Mouse (Mus musculus) heart, embryonic 15.5 days (tissue): ENCODE measurements around the gene Zfp655. TPM values are rescaled to one million over a fixed set of nuclear protein-coding genes. Genes with fewer than 3 reads are reported as not detected.
A peak's percentile ranks its signal among the peaks of the same experiment; 100 is the strongest.
"Not testable (repeated sequence)": the region's sequence is repeated elsewhere in the genome, so short reads cannot be mapped to it uniquely, and the experiment has no call there.

Experiments used
- ATAC-seq: fragments of 200-750 bp; cut with Nextera tagmentation; replicated peaks from 2 replicates; pipeline ENCODE4 v1.8.0; 2017; ENCODE audit warnings: low read depth, moderate TSS enrichment; ENCODE audit not compliant: insufficient number of reproducible peaks, insufficient read depth, low FRiP score
- H3K27ac ChIP-seq: fragments of 300-500 bp; sonication (generic); 2 replicates; pipeline ENCODE4 v1.5.1; 2015; ENCODE audit warnings: mild to moderate bottlenecking, inconsistent platforms
- H3K27me3 ChIP-seq: fragments of 300-500 bp; sonication (generic); 2 replicates; pipeline ENCODE4 v1.6.1; 2015; ENCODE audit warnings: inconsistent platforms
- H3K36me3 ChIP-seq: fragments of 300-500 bp; sonication (generic); 2 replicates; pipeline ENCODE4 v1.6.1; 2015; ENCODE audit warnings: mild to moderate bottlenecking, inconsistent platforms
- H3K4me1 ChIP-seq: fragments of 300-500 bp; sonication (generic); replicated peaks from 2 replicates; pipeline ENCODE4 v1.6.1; 2015; ENCODE audit warnings: inconsistent platforms
- H3K4me2 ChIP-seq: fragments of 300-500 bp; sonication (generic); 2 replicates; pipeline ENCODE4 v1.6.1; 2015; ENCODE audit warnings: inconsistent platforms, mild to moderate bottlenecking, moderate library complexity
- H3K4me3 ChIP-seq: fragments of 300-500 bp; sonication (generic); 2 replicates; pipeline ENCODE4 v1.5.1; 2015; ENCODE audit warnings: mild to moderate bottlenecking, inconsistent platforms
- H3K9ac ChIP-seq: fragments of 300-500 bp; sonication (generic); 2 replicates; pipeline ENCODE4 v1.6.1; 2015; ENCODE audit warnings: mild to moderate bottlenecking, inconsistent platforms
- H3K9me3 ChIP-seq: fragments of 300-500 bp; sonication (generic); replicated peaks from 2 replicates; pipeline ENCODE4 v1.6.1; 2016; ENCODE audit warnings: inconsistent platforms
- WGBS: fragments of 180-500 bp; shearing (Covaris S2); methylation state at CpG from one replicate; pipeline ENCODE4 v1.1.7; 2015; ENCODE audit warnings: mixed read lengths; 5-methylcytosine and 5-hydroxymethylcytosine counted together
- polyA plus RNA-seq: library from polyadenylated mRNA; unstranded; fragments of >200 nt; fragmentation: Nextera tagmentation; extraction: Ambion mirVana; gene quantifications from 2 replicates; pipeline ENCODE4 v1.2.1, GENCODE M21; 2015

The Zfp655 gene
- polyA plus RNA-seq, 1 experiment from 2014 or later: 27.4 TPM

- H3K9me3 ChIP-seq: no peaks in the 10 kb centered on the region
- no peaks in the 10 kb centered on the region for H3K27me3 ChIP-seq
- no peak overlapping the region for H3K9ac ChIP-seq
- H3K4me3 ChIP-seq: no peak overlapping the region
- ATAC-seq: no peak
- no peak overlapping the region for H3K27ac ChIP-seq
- H3K4me1 ChIP-seq: no peaks in the 10 kb centered on the region
- no peak overlapping the region for H3K4me2 ChIP-seq
- 84% methylated on average over 5 of the region's 5 CpGs for WGBS
- peaks cover 38% of the 10 kb centered on the region for H3K36me3 ChIP-seq
Observed at GRCm38 (mm10) chr5:145222840-145223239, 8.7 kb upstream of the Zfp655 start.

DNA sequence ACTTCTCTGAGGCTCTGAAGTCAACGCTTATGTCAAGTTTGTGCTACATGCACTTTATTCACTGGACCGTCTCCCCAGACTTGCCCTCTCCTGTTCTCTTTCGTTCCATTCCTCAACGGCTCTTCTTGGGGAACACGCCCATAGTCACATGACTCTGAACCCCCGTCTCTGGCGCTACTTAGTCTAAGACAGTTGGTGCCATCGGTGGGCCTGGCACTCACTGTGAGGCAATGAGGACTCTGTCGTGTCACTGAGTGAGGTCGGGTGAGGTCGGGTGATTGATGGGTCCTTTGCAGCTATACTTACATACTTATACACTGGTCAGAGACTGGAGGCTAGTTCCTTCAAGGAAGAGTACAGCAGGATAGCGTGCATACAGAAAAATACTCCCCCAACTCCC lies 8.1 kb upstream of the Zfp655 start:
- WGBS: 74% methylated on average over 12 of the region's 12 CpGs
- ATAC-seq: 0 out of 2 replicates have a peak, but pooled peaks have one; percentile 12
- no peak overlapping the region for H3K27ac ChIP-seq
- H3K4me2 ChIP-seq: no peak overlapping the region
- H3K4me3 ChIP-seq: no peak overlapping the region
- peaks cover 33% of the 10 kb centered on the region for H3K36me3 ChIP-seq
- no peaks in the 10 kb centered on the region for H3K4me1 ChIP-seq
- H3K9ac ChIP-seq: no peak overlapping the region
- H3K9me3 ChIP-seq: no peaks in the 10 kb centered on the region
- no peaks in the 10 kb centered on the region for H3K27me3 ChIP-seq

DNA sequence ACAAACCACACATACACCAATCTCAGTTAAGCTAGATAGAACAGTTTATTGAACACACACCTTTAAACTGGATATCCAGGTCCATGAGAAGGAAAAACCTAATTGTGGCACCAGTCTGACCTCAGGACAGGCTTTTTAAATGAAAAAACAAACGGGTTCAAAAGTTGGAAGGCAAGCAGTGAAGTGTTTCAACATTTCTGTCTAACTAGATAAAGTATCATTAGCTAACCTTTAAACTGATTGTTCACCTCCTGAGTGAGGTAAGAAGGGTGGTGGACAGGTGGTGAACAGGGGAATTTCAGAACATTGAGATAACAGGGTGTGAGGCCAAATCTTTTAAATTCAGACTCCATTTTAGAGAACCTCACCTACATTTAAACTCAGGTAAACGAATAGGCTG lies 5.1 kb upstream of the Zfp655 start:
- ATAC-seq: no peak
- Histone ChIP-seq H3K4me2 (no peak overlapping the region), H3K4me1 (peaks cover 3% of the 10 kb centered on the region), H3K4me3 (no peak overlapping the region), H3K9ac (no peak overlapping the region), H3K27ac (no peak overlapping the region), H3K9me3 (no peaks in the 10 kb centered on the region), H3K27me3 (no peaks in the 10 kb centered on the region), H3K36me3 (peaks cover 6% of the 10 kb centered on the region)
- WGBS: 49% methylated on average over 2 of the region's 2 CpGs

- 74% methylated on average over 6 of the region's 6 CpGs for WGBS
- H3K4me2 ChIP-seq, ATAC-seq, H3K27ac ChIP-seq, H3K9ac ChIP-seq, H3K9me3 ChIP-seq, H3K4me3 ChIP-seq, H3K27me3 ChIP-seq: not testable (repeated sequence)
- peaks cover 11% of the 10 kb centered on the region for H3K36me3 ChIP-seq
- peaks cover 14% of the 10 kb centered on the region for H3K4me1 ChIP-seq
Observed at GRCm38 (mm10) chr5:145229283-145229682, 2.2 kb upstream of the Zfp655 start.

GRCm38 (mm10) chr5:145230641-145231040 lies 874 bp upstream of the Zfp655 start:
- peaks cover 14% of the 10 kb centered on the region for H3K4me1 ChIP-seq
- ATAC-seq: no peak
- no peaks in the 10 kb centered on the region for H3K27me3 ChIP-seq
- peak overlapping the region; percentile 72 for H3K4me2 ChIP-seq
- peaks cover 25% of the 10 kb centered on the region for H3K36me3 ChIP-seq
- H3K9ac ChIP-seq: peak overlapping the region; percentile 98; the same call in 1 of the 2 replicates
- no peaks in the 10 kb centered on the region for H3K9me3 ChIP-seq
- WGBS: 86% methylated on average over 4 of the region's 4 CpGs
- H3K27ac ChIP-seq: peak overlapping the region; percentile 94
- peak overlapping the region; percentile 75 for H3K4me3 ChIP-seq

DNA sequence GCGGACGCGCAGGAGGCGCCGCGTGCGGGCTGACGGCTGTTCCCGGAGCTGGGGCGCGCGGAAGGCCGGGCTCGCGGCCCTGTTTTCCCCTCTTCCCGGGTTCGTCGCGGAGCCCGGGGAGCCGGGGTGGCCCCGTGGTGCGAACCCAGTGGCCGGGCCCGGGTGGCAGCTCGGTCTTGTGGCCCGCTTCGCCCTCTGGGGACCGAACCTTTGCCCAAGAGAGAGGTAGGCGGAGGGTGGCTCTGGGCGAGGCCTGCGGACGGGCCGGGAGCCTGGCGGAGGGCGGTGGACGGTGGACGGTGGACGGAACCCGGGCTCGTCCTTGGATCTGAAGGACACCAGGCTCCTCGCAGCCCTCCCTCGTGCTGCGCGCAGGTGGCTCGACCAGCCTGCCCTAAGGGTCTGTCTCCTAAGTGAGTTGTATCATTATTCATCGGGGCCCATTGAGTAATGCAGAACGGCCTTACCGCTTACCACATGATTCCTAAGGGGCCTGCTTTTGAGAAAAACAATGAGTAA lies 437 bp downstream of the Zfp655 start:
- Histone ChIP-seq H3K4me2 (peak overlapping the region; percentile 72), H3K36me3 (peaks cover 35% of the 10 kb centered on the region), H3K27ac (peak overlapping the region; percentile 94), H3K9me3 (no peaks in the 10 kb centered on the region), H3K9ac (peak overlapping the region; percentile 98), H3K27me3 (no peaks in the 10 kb centered on the region), H3K4me1 (peaks cover 14% of the 10 kb centered on the region), H3K4me3 (peak overlapping the region; percentile 75)
- whole genome bisulfite sequencing: under 1% methylated on average over 44 of the region's 49 CpGs
- peak; percentile 61 for ATAC-seq

DNA sequence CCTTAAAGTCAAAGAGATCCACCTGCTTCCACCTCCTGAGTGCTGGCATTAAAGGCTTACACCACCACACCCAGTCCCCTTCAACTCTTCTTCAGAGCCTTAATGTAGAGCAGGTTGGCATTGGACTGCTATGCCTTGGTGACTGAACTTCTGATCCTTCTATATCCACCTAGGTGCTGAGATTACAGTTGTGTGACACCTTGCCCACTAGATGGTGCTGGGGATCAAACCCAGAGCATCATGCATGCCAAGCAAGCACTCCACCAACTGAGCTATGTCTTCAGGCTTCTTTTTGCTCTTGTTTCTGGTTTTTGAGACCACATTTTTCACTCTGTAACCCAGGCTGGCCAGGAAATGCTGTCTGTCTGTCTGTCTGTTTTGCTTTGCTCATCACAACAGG lies 3.1 kb downstream of the Zfp655 start:
- peaks cover 16% of the 10 kb centered on the region for H3K4me1 ChIP-seq
- no peak overlapping the region for H3K27ac ChIP-seq
- no peak overlapping the region for H3K9ac ChIP-seq
- no peaks in the 10 kb centered on the region for H3K27me3 ChIP-seq
- no peak for ATAC-seq
- H3K9me3 ChIP-seq: no peaks in the 10 kb centered on the region
- no peak overlapping the region for H3K4me2 ChIP-seq
- no peak overlapping the region for H3K4me3 ChIP-seq
- peaks cover 56% of the 10 kb centered on the region for H3K36me3 ChIP-seq

- Histone ChIP-seq H3K4me2 (no peak overlapping the region), H3K9ac (no peak overlapping the region), H3K4me3 (no peak overlapping the region), H3K4me1 (no peaks in the 10 kb centered on the region), H3K27ac (no peak overlapping the region), H3K9me3 (0 out of 2 replicates have a peak, but pooled peaks cover 6% of the 10 kb centered on the region), H3K36me3 (peaks cover 59% of the 10 kb centered on the region), H3K27me3 (no peaks in the 10 kb centered on the region)
- no peak for ATAC-seq
- 89% methylated on average over 3 of the region's 3 CpGs for WGBS
Observed at GRCm38 (mm10) chr5:145249520-145249919, 18.0 kb downstream of the Zfp655 start.

- not testable (repeated sequence) for H3K9ac ChIP-seq, H3K27me3 ChIP-seq, ATAC-seq, H3K4me1 ChIP-seq, H3K9me3 ChIP-seq, H3K27ac ChIP-seq, H3K4me2 ChIP-seq, H3K4me3 ChIP-seq, H3K36me3 ChIP-seq
- 76% methylated on average over 2 of the region's 2 CpGs for WGBS
Observed at GRCm38 (mm10) chr5:145273568-145273967, 42.1 kb downstream of the Zfp655 start.

DNA sequence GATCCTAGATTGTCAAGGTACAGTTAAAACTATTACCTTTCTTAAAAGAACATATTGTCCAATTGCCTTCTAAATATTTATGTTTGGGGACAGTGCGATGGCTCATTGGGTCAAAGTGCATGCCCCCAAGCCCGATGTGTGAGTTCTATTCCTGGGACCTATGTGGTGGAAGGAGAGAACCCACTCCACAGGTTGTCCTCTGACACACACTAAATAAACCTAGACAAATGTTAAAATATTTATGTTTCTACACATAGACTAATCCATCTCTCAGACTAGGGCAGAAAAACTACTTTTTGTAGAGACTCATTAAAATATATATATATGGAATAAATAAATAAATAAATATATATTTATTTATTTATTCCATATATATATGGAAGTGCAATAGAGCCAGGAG lies 48.4 kb downstream of the Zfp655 start:
- Histone ChIP-seq H3K4me2 (peak overlapping the region; percentile 83; the same call in 1 of the 2 replicates), H3K27me3 (no peaks in the 10 kb centered on the region), H3K9ac (no peak overlapping the region), H3K27ac (no peak overlapping the region), H3K9me3 (no peaks in the 10 kb centered on the region), H3K4me3 (peak overlapping the region; percentile 96), H3K36me3 (peaks cover 18% of the 10 kb centered on the region), H3K4me1 (peaks cover 12% of the 10 kb centered on the region)
- WGBS: 96% methylated on average over 2 of the region's 2 CpGs
- no peak for ATAC-seq

- Histone ChIP-seq H3K36me3 (peaks cover 24% of the 10 kb centered on the region), H3K9me3 (no peaks in the 10 kb centered on the region), H3K4me1 (peaks cover 12% of the 10 kb centered on the region), H3K27me3 (no peaks in the 10 kb centered on the region), H3K27ac (peak within 1 kb of the TSS; percentile 93), H3K9ac (peak within 1 kb of the TSS; percentile 89), H3K4me3 (peak within 1 kb of the TSS; percentile 96), H3K4me2 (peak within 1 kb of the TSS; percentile 83)
- ATAC-seq: peak; percentile 98
- under 1% methylated on average over 50 of the region's 50 CpGs for WGBS
Observed at GRCm38 (mm10) chr5:145280371-145281143, 49.0 kb downstream of the Zfp655 start, which contains the start of gene Zscan25. Gene Zscan25 (plus strand): TSS chr5:145280500.

DNA sequence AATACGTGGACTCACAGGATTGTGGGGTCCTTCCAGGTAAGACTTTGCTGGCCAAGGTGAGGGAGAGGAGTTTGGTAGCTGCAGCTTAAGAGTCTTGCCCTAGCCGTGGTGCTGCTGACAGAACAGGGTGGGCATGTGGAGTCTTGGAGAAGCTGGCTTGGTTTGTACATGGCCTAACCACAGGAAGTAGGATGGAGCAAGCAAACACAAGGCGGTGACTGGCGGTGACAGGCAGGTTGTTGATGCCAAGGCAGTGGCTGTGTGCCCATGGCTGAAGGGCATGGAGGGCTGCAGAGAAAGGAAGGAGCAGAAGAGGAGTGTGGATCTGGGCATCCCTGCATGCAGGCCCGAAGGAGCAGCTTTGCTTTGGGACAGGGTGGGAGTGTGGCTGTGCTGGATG lies 56.9 kb downstream of the Zfp655 start:
- Histone ChIP-seq H3K4me2 (no peak overlapping the region), H3K36me3 (peaks cover 85% of the 10 kb centered on the region), H3K27ac (no peak overlapping the region), H3K9ac (no peak overlapping the region), H3K4me3 (no peak overlapping the region), H3K4me1 (no peaks in the 10 kb centered on the region), H3K27me3 (no peaks in the 10 kb centered on the region), H3K9me3 (no peaks in the 10 kb centered on the region)
- no peak for ATAC-seq
- WGBS: 90% methylated on average over 5 of the region's 5 CpGs
